Mouse (Mus musculus): ENCODE data around the gene Map3k11.

DNA sequence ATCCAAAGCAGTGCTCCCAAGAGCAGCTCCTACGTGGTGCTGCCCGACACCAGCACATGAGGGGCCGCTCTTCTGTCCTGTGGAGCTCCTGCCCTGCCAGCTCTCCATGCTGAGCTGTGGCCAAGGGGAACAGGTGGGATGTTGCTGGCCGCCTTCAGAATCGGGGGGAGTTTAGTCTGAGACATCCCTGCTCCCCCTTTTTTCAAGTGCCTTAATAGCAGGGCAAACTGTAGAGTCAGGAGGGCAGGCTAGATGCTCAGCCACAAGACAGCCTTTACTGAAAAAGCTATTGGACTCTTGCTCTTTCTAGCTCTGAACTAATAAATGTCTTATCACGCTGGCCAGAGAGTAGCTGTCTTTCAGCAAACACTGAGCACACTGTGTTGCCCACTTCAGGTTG lies 40.8 kb upstream of the Map3k11 start:
- no peak for TF ChIP-seq POLR2A (IDR thresholded peaks at IDR 0.05; ENCODE audit: extremely low read depth, insufficient read depth, low read length)
- TF ChIP-seq CTCF (IDR thresholded peaks at IDR 0.05; ENCODE audit: extremely low read depth, insufficient read depth, low read length), result no peak
